Mouse (Mus musculus) left cerebral cortex, postnatal 14 days (tissue): ENCODE measurements at regions not wholly inside any gene's neighbourhood (a gene's known extent, or its start where the extent isn't known, plus 50 kb on each side); places are given as distances from the start of the nearest gene placed in this dataset.

Source experiments
- DNase-seq, 2 experiments: peaks; one replicate each; pipeline ENCODE4 v3.0.0; 2021 to 2022; ENCODE audit warnings: low spot score in 2 of 2, mixed read lengths in 1 of 2
- intact Hi-C: fragments of 180-260 bp; cut with DNase I; formaldehyde crosslinking; loops from one replicate; pipeline ENCODE4 v1.15.1; 2025

GRCm38 (mm10) chr9:61269151-61269870 is 102.9 kb upstream of the Tle3 start:
- intact Hi-C loops, result no loop called here
- DNase-seq, result no peak

DNA sequence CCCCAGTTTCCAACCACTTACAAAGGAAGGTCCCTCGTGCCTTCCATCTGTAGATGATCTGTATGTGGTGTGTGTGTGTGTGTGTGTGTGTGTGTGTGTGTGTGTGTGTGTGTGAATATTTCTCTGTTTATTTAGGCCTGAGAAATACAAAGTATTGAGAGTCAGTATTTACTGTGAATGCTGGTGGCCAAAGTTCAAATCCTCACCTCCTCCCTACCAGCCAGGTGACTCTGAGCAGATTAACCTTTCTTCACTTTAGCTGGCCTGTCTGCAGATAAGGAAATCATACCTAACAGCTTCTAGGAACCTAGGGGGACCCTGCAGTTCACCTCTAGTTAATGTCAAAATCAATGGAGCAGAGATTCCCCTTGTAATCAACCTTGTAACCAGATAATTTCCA is 100.9 kb upstream of the Tle3 start:
- DNase-seq, result no peak
- intact Hi-C loops, result loop anchor here (10.0 kb wide), 1 partner anchor 564 kb away; no protein-coding TSS in a partner anchor

GRCm38 (mm10) chr9:61271769-61272352 is 100.3 kb upstream of the Tle3 start:
- DNase-seq, result no peak
- intact Hi-C loops, result loop anchor here (10.0 kb wide), 1 partner anchor 563 kb away; no protein-coding TSS in a partner anchor

- intact Hi-C loops, result loop anchor here (10.0 kb wide), 1 partner anchor 561 kb away; no protein-coding TSS in a partner anchor
- DNase-seq, result no peak
Measured at GRCm38 (mm10) chr9:61274020-61274419, 98.1 kb upstream of the Tle3 start.

GRCm38 (mm10) chr9:61277369-61278215 is 94.6 kb upstream of the Tle3 start:
- DNase-seq, result peak; percentile 68 to 73
- intact Hi-C loops, result loop anchor here (1.0 to 10.0 kb wide), 2 partner anchors 93 to 557 kb away; no protein-coding TSS in a partner anchor

DNA sequence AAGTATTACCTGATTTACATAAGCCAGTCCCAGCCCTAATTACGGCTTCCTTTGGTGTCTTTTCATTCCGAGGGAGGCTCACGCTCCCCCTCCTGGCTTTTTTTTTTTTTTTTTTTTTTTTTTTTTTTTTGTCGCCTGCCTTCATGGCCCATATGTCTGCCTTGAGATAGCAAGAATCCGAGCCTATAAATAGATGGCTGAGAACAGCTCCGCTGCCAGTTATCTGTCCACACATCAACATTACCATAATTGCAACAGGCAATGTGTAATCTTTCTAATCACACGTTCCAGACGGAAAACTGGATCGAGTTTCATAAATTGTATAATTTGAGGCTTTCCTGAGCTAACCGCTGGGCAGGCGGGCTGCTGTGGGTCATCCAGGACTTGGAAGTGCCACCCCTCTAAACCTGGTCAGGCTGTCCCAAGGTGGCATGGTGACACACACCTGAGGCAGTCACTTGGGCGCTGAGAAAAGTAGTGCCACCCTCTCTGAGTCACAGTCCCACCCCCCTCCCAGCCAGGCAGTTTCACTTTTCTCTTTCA is 93.9 kb upstream of the Tle3 start:
- DNase-seq, result peak; percentile 51 to 90
- intact Hi-C loops, result loop anchor here (1.0 to 10.0 kb wide), 2 partner anchors 92 to 557 kb away; no protein-coding TSS in a partner anchor

GRCm38 (mm10) chr9:61279044-61279543 is 93.1 kb upstream of the Tle3 start:
- intact Hi-C loops, result loop anchor here (10.0 kb wide), 1 partner anchor 556 kb away; no protein-coding TSS in a partner anchor
- DNase-seq, result no peak

GRCm38 (mm10) chr9:61280856-61281582 is 91.1 kb upstream of the Tle3 start:
- DNase-seq, result no peak
- intact Hi-C loops, result loop anchor here (10.0 kb wide), 1 partner anchor 614 kb away; no protein-coding TSS in a partner anchor

GRCm38 (mm10) chr9:61283311-61283710 is 88.9 kb upstream of the Tle3 start:
- no peak for DNase-seq
- intact Hi-C loops, result loop anchor here (10.0 kb wide), 1 partner anchor 611 kb away; no protein-coding TSS in a partner anchor

DNA sequence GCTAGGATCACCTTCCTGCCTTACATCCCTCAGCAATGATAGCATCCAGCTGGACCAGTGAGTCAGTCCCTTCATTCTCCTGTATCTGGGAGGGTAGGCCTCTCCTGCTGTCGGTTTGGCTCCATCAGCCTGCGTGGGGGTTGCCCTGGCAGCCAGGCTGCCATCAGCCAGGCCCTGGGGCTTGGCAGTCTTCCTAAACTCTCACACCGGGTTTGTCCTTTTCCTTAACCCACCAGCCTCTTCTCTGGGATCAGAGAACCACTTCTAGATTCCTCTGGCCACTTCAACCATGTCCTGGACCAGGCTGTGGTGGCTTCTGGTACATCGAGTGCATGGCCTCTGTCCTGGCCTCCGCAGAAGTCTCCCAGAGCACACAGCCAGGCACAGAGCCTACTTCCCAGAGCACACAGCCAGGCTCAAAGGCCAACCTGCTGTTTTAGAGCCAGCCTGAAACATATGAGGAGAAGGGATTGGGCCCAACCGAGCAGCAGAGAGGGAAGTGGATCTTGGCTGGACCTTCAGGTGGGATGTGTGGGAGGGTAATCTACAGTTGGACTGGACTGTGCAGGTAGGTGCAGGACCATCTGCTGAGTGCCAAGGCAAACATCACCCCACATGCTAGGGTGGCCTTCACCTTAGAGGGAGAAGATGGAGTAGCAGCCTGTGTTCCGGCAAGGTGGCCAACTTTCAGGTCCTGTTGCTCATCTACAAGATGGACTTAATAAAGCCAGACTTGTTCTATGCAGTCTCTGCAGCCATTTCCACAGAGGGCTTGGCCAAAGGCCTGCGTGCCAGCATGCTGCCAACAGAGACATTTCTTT is 87.8 kb upstream of the Tle3 start:
- intact Hi-C loops, result loop anchor here (10.0 kb wide), 1 partner anchor 610 kb away; no protein-coding TSS in a partner anchor
- no peak for DNase-seq

- DNase-seq, result no peak
- intact Hi-C loops, result loop anchor here (10.0 kb wide), 1 partner anchor 608 kb away; no protein-coding TSS in a partner anchor
Measured at GRCm38 (mm10) chr9:61286561-61286960, 85.6 kb upstream of the Tle3 start.

GRCm38 (mm10) chr9:61289117-61289516 is 83.0 kb upstream of the Tle3 start:
- DNase-seq, result no peak
- intact Hi-C loops, result loop anchor here (10.0 kb wide), 1 partner anchor 606 kb away; no protein-coding TSS in a partner anchor

GRCm38 (mm10) chr9:61289713-61290112 is 82.5 kb upstream of the Tle3 start:
- intact Hi-C loops, result loop anchor here (10.0 kb wide), 1 partner anchor 605 kb away; no protein-coding TSS in a partner anchor
- DNase-seq, result no peak

DNA sequence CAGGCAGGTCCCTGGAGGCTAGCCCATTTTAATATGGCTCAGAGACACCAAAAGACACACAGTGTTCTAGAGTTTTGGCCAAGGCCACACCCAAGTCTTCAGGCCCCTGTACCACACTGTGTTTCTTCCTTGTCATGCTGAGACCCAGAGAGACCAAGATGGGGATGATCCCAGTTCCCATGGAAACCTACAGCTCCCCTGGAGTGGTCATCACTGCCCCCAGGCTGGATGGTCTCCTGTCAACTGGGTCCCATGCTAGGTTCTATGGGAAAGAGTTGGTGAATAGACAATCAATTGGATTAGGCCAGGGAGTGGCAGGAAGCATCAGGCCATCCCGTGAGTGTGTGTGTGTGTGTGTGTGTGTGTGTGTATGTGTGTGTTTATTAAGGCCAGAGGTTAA is 80.5 kb upstream of the Tle3 start:
- DNase-seq, result no peak
- intact Hi-C loops, result no loop called here

DNA sequence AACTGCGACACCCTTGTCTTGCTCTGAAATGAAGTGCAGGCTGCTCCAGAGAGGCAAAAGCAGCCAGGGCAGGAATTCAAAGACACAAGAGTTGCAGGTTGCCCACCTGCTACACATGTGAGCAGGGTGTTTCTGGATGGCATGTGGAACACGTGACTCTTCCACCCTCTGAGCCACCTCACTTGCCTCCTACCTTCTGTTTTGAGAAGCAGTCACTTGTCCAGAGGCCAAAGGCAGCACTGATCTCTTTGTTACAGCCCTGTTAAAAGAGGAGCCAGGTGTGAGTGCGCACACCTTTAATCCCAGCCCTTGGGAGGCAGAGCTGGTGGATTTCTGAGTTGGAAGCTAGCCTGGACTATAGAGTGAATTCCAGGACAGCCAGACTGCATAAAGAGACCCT is 79.7 kb upstream of the Tle3 start:
- no peak for DNase-seq
- intact Hi-C loops, result no loop called here

DNA sequence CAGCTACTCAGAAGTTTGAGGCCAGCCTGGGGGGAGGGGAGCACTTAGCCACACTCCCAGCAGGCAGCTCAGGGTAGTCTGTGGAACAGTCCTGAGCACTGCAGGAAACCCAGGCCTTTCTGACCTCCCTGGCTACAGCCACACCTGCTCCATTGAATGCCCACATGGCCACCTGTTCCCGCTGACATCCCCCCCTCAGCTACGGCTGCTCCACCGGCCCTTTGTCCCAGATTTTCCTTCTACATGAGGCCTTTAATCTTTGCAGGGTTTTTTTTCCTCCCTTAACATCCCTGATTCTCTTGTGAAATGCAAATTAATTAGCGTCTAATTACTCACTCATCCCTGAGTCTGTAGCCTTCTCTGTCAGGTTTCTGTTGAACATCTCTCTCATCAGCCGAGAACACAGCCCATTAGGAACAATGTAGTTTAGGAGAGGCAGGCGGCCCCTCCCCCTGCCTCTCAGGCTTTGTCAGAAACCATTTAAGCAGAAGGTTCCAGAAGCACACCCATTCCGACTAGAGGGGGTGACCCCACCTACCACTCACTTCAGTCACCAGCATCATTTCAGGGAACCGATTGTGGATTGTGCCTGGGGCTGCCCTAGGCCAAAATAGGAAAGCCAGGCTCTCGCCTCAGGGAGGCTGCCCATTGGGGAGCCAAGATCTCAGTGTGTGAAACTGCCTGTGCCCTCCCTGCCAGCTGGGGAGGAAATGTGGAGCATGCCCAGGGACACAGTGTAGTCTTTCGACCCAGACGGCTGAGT is 78.8 kb upstream of the Tle3 start:
- no peak for DNase-seq
- intact Hi-C loops, result no loop called here

DNA sequence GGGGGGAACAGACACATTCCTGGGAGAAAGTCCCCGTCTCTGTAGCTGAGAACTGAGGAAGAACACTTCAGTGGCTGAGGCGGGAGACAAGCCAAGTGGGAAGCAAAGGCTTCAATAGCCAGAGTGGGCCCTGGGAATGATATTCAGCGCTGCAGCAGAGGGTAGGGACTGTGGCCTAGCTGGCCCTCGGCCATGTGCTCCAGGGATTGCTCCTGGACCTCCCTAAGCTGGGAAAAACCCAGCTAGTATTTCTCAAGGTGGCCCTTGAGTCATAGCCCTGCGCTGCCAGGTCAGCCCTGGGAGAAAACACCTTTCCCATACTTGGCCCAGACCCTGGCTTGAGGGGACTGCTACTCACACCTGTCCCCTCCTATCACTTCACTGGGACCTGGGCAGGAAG is 77.2 kb upstream of the Tle3 start:
- intact Hi-C loops, result no loop called here
- peak in 1 of 2 experiments; percentile 12 for DNase-seq
